Mouse (Mus musculus) bone marrow, adult 2 months (tissue): ENCODE results near the gene Phc2.

Source experiments
- CTCF ChIP-seq: fragments of 200-500 bp; IDR thresholded peaks from 2 replicates; pipeline ENCODE4 v1.5.1; 2011; ENCODE audit warnings: low read length, control low read depth; ENCODE audit not compliant: control insufficient read depth, insufficient read depth
- POLR2A ChIP-seq: fragments of 200-500 bp; IDR thresholded peaks from 2 replicates; pipeline ENCODE4 v1.6.1; 2011; ENCODE audit warnings: low read depth, mild to moderate bottlenecking, control low read depth, low read length, borderline replicate concordance; ENCODE audit not compliant: control insufficient read depth

- TF ChIP-seq POLR2A (no peak), CTCF (no peak)
Measured at GRCm38 (mm10) chr4:128742379-128742970, 88.0 kb downstream of the Phc2 start.
